Mouse (Mus musculus): ENCODE results near the gene Ube2c. TPM values are rescaled to one million over a fixed set of nuclear protein-coding genes. Genes with fewer than 3 reads are reported as not detected.

Gene Ube2c
- polyA plus RNA-seq, 1 experiment = 121 TPM

GRCm38 (mm10) chr2:164806614-164807013 lies 36.9 kb downstream of the Ube2c start:
- H3K27me3 ChIP-seq (replicated peaks) = no peaks in the 10 kb centered on the region
- no peak for TF ChIP-seq FLI1 (IDR thresholded peaks at IDR 0.05; ENCODE audit: low read length)
- peak overlapping the region; percentile 72 for H3K4me3 ChIP-seq (replicated peaks)
- H3K4me1 ChIP-seq = peaks cover 51% of the 10 kb centered on the region
- H3K9me3 ChIP-seq = no peaks in the 10 kb centered on the region
- H3K36me3 ChIP-seq (replicated peaks; ENCODE audit: low read length) = peaks cover 51% of the 10 kb centered on the region

GRCm38 (mm10) chr2:164813557-164813956 lies 43.9 kb downstream of the Ube2c start:
- TF ChIP-seq GATA1 (IDR thresholded peaks at IDR 0.05; ENCODE audit: borderline replicate concordance, low read length) (no peak), FLI1 (IDR thresholded peaks at IDR 0.05; ENCODE audit: low read length) (no peak)
- peaks cover 77% of the 10 kb centered on the region for H3K36me3 ChIP-seq (replicated peaks; ENCODE audit: low read length)
- H3K9me3 ChIP-seq = no peaks in the 10 kb centered on the region
- H3K4me3 ChIP-seq (replicated peaks) = no peak overlapping the region
- no peaks in the 10 kb centered on the region for H3K27me3 ChIP-seq (replicated peaks)
- H3K4me1 ChIP-seq = peaks cover 26% of the 10 kb centered on the region

GRCm38 (mm10) chr2:164815348-164815747 lies 45.6 kb downstream of the Ube2c start:
- H3K27me3 ChIP-seq (replicated peaks) = no peaks in the 10 kb centered on the region
- H3K36me3 ChIP-seq (replicated peaks; ENCODE audit: low read length) = peaks cover 74% of the 10 kb centered on the region
- TF ChIP-seq FLI1 (IDR thresholded peaks at IDR 0.05; ENCODE audit: low read length) = no peak
- TF ChIP-seq GATA1 (IDR thresholded peaks at IDR 0.05; ENCODE audit: borderline replicate concordance, low read length) = no peak
- no peak overlapping the region for H3K4me3 ChIP-seq (replicated peaks)
- peaks cover 29% of the 10 kb centered on the region for H3K4me1 ChIP-seq
- H3K9me3 ChIP-seq = no peaks in the 10 kb centered on the region

DNA sequence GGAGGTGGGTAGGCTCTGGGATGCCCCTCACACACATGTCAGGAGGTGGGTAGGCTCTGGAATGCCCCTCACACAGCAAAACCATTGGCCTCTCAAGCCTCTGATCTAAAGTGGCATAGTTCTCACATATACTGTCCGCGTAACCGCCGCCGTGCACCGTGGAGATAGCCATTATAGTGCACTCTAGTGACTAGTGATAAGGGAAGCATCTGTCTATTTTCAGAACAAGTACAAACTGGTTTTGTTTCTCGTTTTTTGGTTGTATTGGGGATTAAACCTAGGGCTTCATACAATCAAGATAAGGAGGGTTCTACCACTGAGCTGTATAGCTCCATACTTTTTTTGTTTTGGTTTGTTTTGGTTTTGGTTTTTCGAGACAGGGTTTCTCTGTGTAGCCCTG lies 46.1 kb downstream of the Ube2c start:
- Histone ChIP-seq H3K27me3 (replicated peaks) (no peaks in the 10 kb centered on the region), H3K36me3 (replicated peaks; ENCODE audit: low read length) (peaks cover 74% of the 10 kb centered on the region), H3K4me1 (peaks cover 29% of the 10 kb centered on the region), H3K9me3 (no peaks in the 10 kb centered on the region), H3K4me3 (replicated peaks) (peak overlapping the region; percentile 33)
- TF ChIP-seq FLI1 (IDR thresholded peaks at IDR 0.05; ENCODE audit: low read length) (no peak), GATA1 (IDR thresholded peaks at IDR 0.05; ENCODE audit: borderline replicate concordance, low read length) (no peak)

DNA sequence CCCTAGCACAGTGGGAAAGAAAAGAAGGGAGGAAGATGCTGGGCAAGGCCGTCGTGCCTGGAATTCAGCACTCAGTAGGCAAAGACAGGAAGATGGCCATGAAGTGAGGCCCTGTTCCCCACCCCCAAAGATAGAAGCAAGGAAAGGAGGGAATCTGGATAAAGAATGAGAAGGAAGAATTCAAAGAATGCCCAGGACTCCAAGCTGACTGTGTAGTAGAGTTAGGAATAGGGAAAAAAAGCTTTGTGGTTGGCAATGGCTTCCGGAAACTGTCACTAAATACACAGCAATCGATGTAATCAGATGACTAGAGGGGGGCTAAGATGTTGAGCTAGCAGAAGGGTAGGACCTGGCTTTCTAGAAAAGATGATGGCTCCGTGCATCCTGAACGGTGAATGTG lies 47.5 kb downstream of the Ube2c start:
- no peak overlapping the region for H3K4me3 ChIP-seq (replicated peaks)
- H3K27me3 ChIP-seq (replicated peaks) = no peaks in the 10 kb centered on the region
- no peaks in the 10 kb centered on the region for H3K9me3 ChIP-seq
- H3K4me1 ChIP-seq = peaks cover 35% of the 10 kb centered on the region
- TF ChIP-seq GATA1 (IDR thresholded peaks at IDR 0.05; ENCODE audit: borderline replicate concordance, low read length) (no peak), FLI1 (IDR thresholded peaks at IDR 0.05; ENCODE audit: low read length) (no peak)
- peaks cover 79% of the 10 kb centered on the region for H3K36me3 ChIP-seq (replicated peaks; ENCODE audit: low read length)

GRCm38 (mm10) chr2:164817703-164818102 lies 48.0 kb downstream of the Ube2c start:
- Histone ChIP-seq H3K36me3 (replicated peaks; ENCODE audit: low read length) (peaks cover 74% of the 10 kb centered on the region), H3K9me3 (no peaks in the 10 kb centered on the region), H3K4me3 (replicated peaks) (no peak overlapping the region), H3K4me1 (peaks cover 38% of the 10 kb centered on the region), H3K27me3 (replicated peaks) (no peaks in the 10 kb centered on the region)
- TF ChIP-seq FLI1 (IDR thresholded peaks at IDR 0.05; ENCODE audit: low read length) (no peak), GATA1 (IDR thresholded peaks at IDR 0.05; ENCODE audit: borderline replicate concordance, low read length) (no peak)

- Histone ChIP-seq H3K27me3 (replicated peaks) (no peaks in the 10 kb centered on the region), H3K9me3 (no peaks in the 10 kb centered on the region), H3K36me3 (replicated peaks; ENCODE audit: low read length) (peaks cover 68% of the 10 kb centered on the region), H3K4me1 (peaks cover 51% of the 10 kb centered on the region), H3K4me3 (replicated peaks) (no peak overlapping the region)
- TF ChIP-seq GATA1 (IDR thresholded peaks at IDR 0.05; ENCODE audit: borderline replicate concordance, low read length) (no peak), FLI1 (IDR thresholded peaks at IDR 0.05; ENCODE audit: low read length) (no peak)
Observed at GRCm38 (mm10) chr2:164821060-164821459, 51.4 kb downstream of the Ube2c start.

DNA sequence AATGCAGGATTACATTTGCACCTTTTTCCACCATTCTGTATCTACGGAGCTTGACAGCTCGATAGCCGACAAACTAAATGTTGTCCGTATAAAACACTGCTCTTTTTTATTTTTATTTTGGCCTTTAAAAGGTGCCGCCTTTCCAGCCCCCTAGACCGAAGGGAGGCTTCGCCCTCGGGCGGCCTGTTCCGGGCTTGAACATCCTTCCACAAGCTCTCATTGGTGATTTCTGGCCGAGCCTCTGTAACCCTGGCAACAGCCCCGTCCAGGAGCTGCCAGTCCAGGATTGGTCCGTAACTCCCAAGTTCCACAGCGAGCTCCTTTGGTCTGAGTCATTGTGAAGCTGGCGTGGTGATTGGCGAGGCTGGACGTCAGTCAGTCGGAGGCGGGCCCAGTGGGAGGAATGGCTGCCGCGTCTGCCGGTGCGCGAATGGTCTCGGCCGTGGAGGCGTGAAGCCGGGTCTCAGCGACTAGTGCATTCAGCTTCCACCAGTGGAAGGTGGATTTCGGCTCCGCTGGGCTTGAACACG lies 53.0 kb downstream of the Ube2c start, which contains the start of gene Zswim1:
TSS of gene Zswim1 (plus strand) at position 51 of the 530 bp plus-strand sequence.
- H3K36me3 ChIP-seq (replicated peaks; ENCODE audit: low read length) = peaks cover 76% of the 10 kb centered on the region
- no peaks in the 10 kb centered on the region for H3K27me3 ChIP-seq (replicated peaks)
- no peaks in the 10 kb centered on the region for H3K9me3 ChIP-seq
- peaks cover 51% of the 10 kb centered on the region for H3K4me1 ChIP-seq
- H3K4me3 ChIP-seq (replicated peaks) = peak within 1 kb of the TSS; percentile 99
- TF ChIP-seq FLI1 (IDR thresholded peaks at IDR 0.05; ENCODE audit: low read length) (no peak), GATA1 (IDR thresholded peaks at IDR 0.05; ENCODE audit: borderline replicate concordance, low read length) (no peak)

GRCm38 (mm10) chr2:164823181-164823585 lies 53.5 kb downstream of the Ube2c start:
- TF ChIP-seq FLI1 (IDR thresholded peaks at IDR 0.05; ENCODE audit: low read length) = no peak
- TF ChIP-seq GATA1 (IDR thresholded peaks at IDR 0.05; ENCODE audit: borderline replicate concordance, low read length) = no peak
- H3K36me3 ChIP-seq (replicated peaks; ENCODE audit: low read length) = peaks cover 76% of the 10 kb centered on the region
- peaks cover 47% of the 10 kb centered on the region for H3K4me1 ChIP-seq
- H3K9me3 ChIP-seq = no peaks in the 10 kb centered on the region
- peak overlapping the region; percentile 99 for H3K4me3 ChIP-seq (replicated peaks)
- H3K27me3 ChIP-seq (replicated peaks) = no peaks in the 10 kb centered on the region

DNA sequence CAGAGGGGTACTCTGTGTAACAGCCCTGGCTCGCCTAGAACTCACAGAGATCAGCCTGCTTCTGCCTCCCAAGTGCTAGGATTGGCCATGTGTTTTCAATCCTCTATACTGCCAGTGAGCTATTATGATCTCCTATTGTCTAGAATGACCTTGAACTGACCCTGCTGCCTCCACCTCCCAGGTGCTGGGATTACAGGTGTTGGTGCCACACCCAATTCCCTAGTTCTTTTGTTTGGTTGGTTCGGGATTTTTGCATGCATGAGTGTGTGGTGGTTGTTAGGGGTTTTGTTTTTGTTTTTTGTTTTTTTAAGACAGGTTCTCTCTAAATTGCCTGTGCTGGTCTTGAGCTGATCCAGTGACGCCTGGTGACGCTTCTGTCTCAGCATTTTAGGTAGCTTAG lies 54.3 kb downstream of the Ube2c start:
- H3K4me3 ChIP-seq (replicated peaks) = peak overlapping the region; percentile 99
- TF ChIP-seq FLI1 (IDR thresholded peaks at IDR 0.05; ENCODE audit: low read length) = no peak
- TF ChIP-seq GATA1 (IDR thresholded peaks at IDR 0.05; ENCODE audit: borderline replicate concordance, low read length) = no peak

DNA sequence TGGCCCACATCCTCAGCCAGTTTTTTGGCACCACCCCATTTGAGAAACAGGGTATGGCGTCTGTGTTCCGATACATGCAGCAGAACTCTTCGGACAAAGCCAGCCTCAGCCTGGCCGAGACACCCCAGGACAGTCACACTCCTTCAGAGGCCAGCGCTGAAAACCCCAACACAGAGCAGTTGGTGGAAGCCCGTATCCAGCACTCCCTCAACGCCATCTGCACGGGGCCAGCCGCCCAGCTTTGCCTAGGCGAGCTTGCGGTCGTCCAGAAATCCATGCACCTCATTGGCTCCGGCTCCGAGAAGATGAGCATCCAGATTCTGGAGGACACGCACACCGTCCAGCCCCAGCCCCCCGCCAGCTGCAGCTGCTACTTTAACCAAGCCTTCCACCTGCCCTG lies 55.8 kb downstream of the Ube2c start:
- Histone ChIP-seq H3K4me1 (peaks cover 49% of the 10 kb centered on the region), H3K27me3 (replicated peaks) (no peaks in the 10 kb centered on the region), H3K36me3 (replicated peaks; ENCODE audit: low read length) (peaks cover 68% of the 10 kb centered on the region), H3K9me3 (no peaks in the 10 kb centered on the region), H3K4me3 (replicated peaks) (no peak overlapping the region)
- TF ChIP-seq GATA1 (IDR thresholded peaks at IDR 0.05; ENCODE audit: borderline replicate concordance, low read length) = no peak
- TF ChIP-seq FLI1 (IDR thresholded peaks at IDR 0.05; ENCODE audit: low read length) = no peak

More for the DNA sequence above, 54.3 kb downstream of the Ube2c start:
- H3K9me3 ChIP-seq = no peaks in the 10 kb centered on the region
- peaks cover 81% of the 10 kb centered on the region for H3K36me3 ChIP-seq (replicated peaks; ENCODE audit: low read length)
- no peaks in the 10 kb centered on the region for H3K27me3 ChIP-seq (replicated peaks)
- peaks cover 47% of the 10 kb centered on the region for H3K4me1 ChIP-seq
